In genomic region chr17:17636147-17636546, GRCm38 (mm10) we compare ENCODE assay signal across 12 mouse cellular contexts.
"Had no signal": no experiment of that assay in that cellular context is flagged by ENCODE, and none has a peak within 500 bp of the region (broad histone marks: within the 10 kb centered on the region; RNA-seq: fewer than 3 reads in every experiment).

No protein-coding gene starts in this region.

- H3K9me3 ChIP-seq: limb, embryonic 10.5 days; liver, embryonic 15.5 days; midbrain, embryonic 10.5 days; neural tube, embryonic 13.5 days had no signal

- H3K4me1 ChIP-seq: liver, embryonic 15.5 days; midbrain, embryonic 10.5 days; neural tube, embryonic 13.5 days had no signal

- H3K36me3 ChIP-seq: limb, embryonic 10.5 days; liver, embryonic 15.5 days; midbrain, embryonic 10.5 days; neural tube, embryonic 13.5 days had no signal

- H3K27ac ChIP-seq: limb, embryonic 10.5 days; liver, embryonic 15.5 days; midbrain, embryonic 10.5 days; neural tube, embryonic 13.5 days had no signal

- H3K27me3 ChIP-seq: liver, embryonic 15.5 days; neural tube, embryonic 13.5 days had no signal

- DNase-seq: kidney, adult 2 months; lung, adult 2 months; lung, postnatal 36 days; midbrain, embryonic 14.5 days; retina, postnatal 1 day had no signal

- ATAC-seq: intestine, embryonic 16.5 days; lung, postnatal 0 days had no signal

- H3K9ac ChIP-seq: liver, embryonic 15.5 days; neural tube, embryonic 13.5 days had no signal

- H3K4me2 ChIP-seq: liver, embryonic 11.5 days; liver, embryonic 15.5 days; neural tube, embryonic 13.5 days had no signal

- H3K4me3 ChIP-seq: limb, embryonic 10.5 days; liver, embryonic 15.5 days; midbrain, embryonic 10.5 days; neural tube, embryonic 13.5 days had no signal
